Mouse (Mus musculus) liver, adult 2 months (tissue): ENCODE results near the gene Slc48a1. TPM values are rescaled to one million over a fixed set of nuclear protein-coding genes. Genes with fewer than 3 reads are reported as not detected.

Source experiments
- DNase-seq: peaks from one replicate; pipeline ENCODE4 v3.0.0-alpha.2; 2011; ENCODE audit warnings: low read depth, low spot score; ENCODE audit errors: extremely low read depth
- H3K27ac ChIP-seq: fragments of 200-500 bp; replicated peaks from 2 replicates; pipeline ENCODE4 v1.5.1; 2012; ENCODE audit warnings: low read depth, mild to moderate bottlenecking, control low read depth, inconsistent platforms, low read length; ENCODE audit not compliant: insufficient read depth
- H3K27me3 ChIP-seq: fragments of 200-500 bp; 2 replicates; pipeline ENCODE4 v1.6.1; 2012; ENCODE audit warnings: mild to moderate bottlenecking, moderate library complexity, low read length, inconsistent platforms; ENCODE audit not compliant: control insufficient read depth, insufficient read depth
- H3K36me3 ChIP-seq: fragments of 200-500 bp; 2 replicates; pipeline ENCODE4 v1.6.1; 2012; ENCODE audit warnings: low read length, inconsistent platforms; ENCODE audit not compliant: control insufficient read depth, insufficient read depth
- H3K4me1 ChIP-seq: fragments of 200-500 bp; 2 replicates; pipeline ENCODE4 v1.6.1; 2011; ENCODE audit warnings: low read length; ENCODE audit not compliant: control insufficient read depth, insufficient read depth
- H3K4me3 ChIP-seq: fragments of 200-500 bp; 2 replicates; pipeline ENCODE4 v1.5.1; 2011; ENCODE audit warnings: low read depth, mild to moderate bottlenecking, control low read depth, low read length, moderate library complexity; ENCODE audit not compliant: insufficient read depth
- H3K79me2 ChIP-seq: fragments of 200-500 bp; 2 replicates; pipeline ENCODE4 v1.6.1; 2012; ENCODE audit warnings: inconsistent platforms, mild to moderate bottlenecking, low read length, moderate library complexity; ENCODE audit not compliant: control insufficient read depth, insufficient read depth
- H3K9ac ChIP-seq: fragments of 200-500 bp; 2 replicates; pipeline ENCODE4 v1.6.1; 2012; ENCODE audit warnings: low read depth, mild to moderate bottlenecking, control low read depth, inconsistent platforms, low read length
- CTCF ChIP-seq: fragments of 200-500 bp; IDR thresholded peaks from 2 replicates; pipeline ENCODE4 v1.5.1; 2011; ENCODE audit warnings: low read depth, low read length, control low read depth
- POLR2A ChIP-seq: fragments of 200-500 bp; IDR thresholded peaks from 2 replicates; pipeline ENCODE4 v1.6.1; 2011; ENCODE audit warnings: low read length, control low read depth; ENCODE audit not compliant: insufficient read depth; ENCODE audit errors: extremely low read depth
- WGBS: fragments of 180-500 bp; shearing (Covaris S2); methylation state at CpG from one replicate; pipeline ENCODE4 v1.1.7; 2018; 5-methylcytosine and 5-hydroxymethylcytosine counted together
- polyA plus RNA-seq: library from polyadenylated mRNA; depleted of rRNA; stranded (reverse); fragments of >200 nt; gene quantifications from 2 replicates; pipeline ENCODE4 v1.2.3, GENCODE M21; 2012
- total RNA-seq: library from RNA; depleted of rRNA; stranded (reverse); fragments of >200 nt; gene quantifications from 2 replicates; pipeline ENCODE4 v1.2.3, GENCODE M21; 2014

The Slc48a1 gene
- total and polyA plus RNA-seq, 2 experiments, result 15.2 to 54.9 TPM

DNA sequence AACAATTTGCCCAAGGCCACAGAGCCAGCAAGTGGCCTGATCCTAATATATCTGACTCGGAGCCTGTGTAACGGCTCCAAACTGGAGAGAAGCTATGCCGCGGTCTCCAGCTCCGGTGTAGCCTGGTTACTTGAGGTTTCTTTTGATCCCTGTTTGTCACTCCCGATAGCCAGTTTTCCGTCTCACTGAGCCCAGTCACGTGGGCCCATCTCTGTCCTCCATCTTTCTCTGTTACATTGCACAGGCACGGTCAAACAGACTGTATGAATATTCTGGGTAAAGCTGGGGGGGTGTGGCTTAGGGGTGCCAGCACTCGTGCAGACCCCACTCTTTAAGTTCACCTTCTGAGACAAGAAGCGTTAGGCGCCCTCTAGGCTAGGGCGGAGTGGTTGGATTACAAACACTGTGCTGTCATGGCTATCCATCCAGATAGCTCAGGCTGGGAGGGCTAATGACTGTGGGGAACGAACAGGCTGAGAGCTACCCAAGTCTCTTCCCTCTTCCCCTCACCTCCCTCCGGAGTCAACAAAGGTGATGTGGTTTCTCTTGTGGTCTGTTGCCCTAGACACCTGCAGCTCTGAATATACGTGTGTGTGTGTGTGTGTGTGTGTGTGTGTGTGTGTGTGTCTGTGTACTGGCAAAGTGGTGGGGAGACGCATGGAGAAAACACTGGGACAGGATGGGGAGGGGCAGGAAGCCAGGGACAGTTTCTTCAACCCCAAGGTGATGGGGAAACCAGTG lies 58.0 kb downstream of the Slc48a1 start:
- peaks cover 8% of the 10 kb centered on the region for H3K4me1 ChIP-seq
- no peak overlapping the region for H3K4me3 ChIP-seq
- H3K36me3 ChIP-seq, result no peaks in the 10 kb centered on the region
- no peaks in the 10 kb centered on the region for H3K27me3 ChIP-seq
- DNase-seq, result no peak
- no peak overlapping the region; the same call in 1 of the 2 replicates for H3K27ac ChIP-seq
- TF ChIP-seq CTCF (no peak), POLR2A (no peak)
- H3K79me2 ChIP-seq, result no peaks in the 10 kb centered on the region
- H3K9ac ChIP-seq, result no peak overlapping the region
- 62% methylated on average over 17 of the region's 17 CpGs for WGBS

GRCm38 (mm10) chr15:97836894-97837247 lies 58.6 kb downstream of the Slc48a1 start:
- Histone ChIP-seq H3K4me3 (no peak overlapping the region), H3K4me1 (peaks cover 8% of the 10 kb centered on the region), H3K9ac (no peak overlapping the region), H3K27ac (no peak overlapping the region; the same call in 1 of the 2 replicates), H3K79me2 (no peaks in the 10 kb centered on the region), H3K27me3 (no peaks in the 10 kb centered on the region), H3K36me3 (no peaks in the 10 kb centered on the region)
- no peak for DNase-seq
- 56% methylated on average over 8 of the region's 8 CpGs for WGBS
- TF ChIP-seq POLR2A (no peak), CTCF (no peak)

DNA sequence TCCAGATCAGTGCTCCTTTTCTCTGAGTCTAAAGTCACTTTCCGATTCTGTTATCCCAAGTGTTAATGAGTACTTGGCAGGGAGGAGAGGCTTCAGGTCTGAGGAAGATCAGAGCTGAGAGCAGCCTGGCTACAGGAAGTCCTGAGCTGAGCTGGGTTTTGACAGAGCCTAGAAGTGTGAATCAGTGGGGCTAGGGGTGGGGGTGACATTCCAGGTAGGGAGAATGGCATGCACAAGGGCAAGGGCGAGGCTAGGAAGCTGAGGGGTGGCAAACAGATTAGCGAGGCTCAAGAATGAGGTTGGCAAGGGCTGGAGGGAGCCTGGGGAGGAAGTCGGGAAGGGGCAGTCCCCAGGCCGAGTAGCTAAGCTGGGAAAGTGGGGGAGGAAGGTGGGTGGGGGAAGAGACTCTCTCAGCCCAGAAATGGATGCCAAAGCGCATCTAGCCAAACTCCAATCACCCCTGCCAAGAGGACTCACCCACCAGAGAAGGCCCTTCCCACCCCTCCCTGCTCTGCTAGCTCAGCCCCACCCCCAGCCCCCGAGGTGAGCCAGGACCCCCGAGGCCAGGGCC lies 59.3 kb downstream of the Slc48a1 start:
- Histone ChIP-seq H3K4me3 (no peak overlapping the region), H3K36me3 (no peaks in the 10 kb centered on the region), H3K27me3 (no peaks in the 10 kb centered on the region), H3K9ac (no peak overlapping the region), H3K79me2 (no peaks in the 10 kb centered on the region), H3K4me1 (peaks cover 8% of the 10 kb centered on the region), H3K27ac (0 out of 2 replicates have a peak overlapping the region, but pooled peaks have one; percentile 2)
- TF ChIP-seq CTCF, result no peak
- DNase-seq, result no peak
- 22% methylated on average over 8 of the region's 8 CpGs for WGBS

DNA sequence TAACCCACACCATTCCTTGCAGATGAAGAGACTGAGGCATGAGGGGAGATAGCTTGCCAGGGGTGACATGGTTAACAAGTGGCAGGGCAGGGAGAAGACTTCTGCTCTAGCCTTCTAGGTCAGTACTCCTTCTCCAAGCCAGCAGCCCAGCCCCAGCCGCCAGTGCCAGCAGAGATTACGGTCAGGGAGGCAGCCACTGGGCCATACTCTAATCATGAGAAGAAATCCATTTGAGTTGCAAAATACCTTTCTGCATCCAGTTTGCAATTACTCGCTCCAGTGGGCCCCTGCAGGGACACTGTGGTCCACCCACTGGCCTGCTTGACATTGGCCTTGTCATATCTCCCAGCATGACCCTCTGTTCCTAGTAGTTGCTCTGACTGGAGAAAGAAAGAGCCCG lies 60.1 kb downstream of the Slc48a1 start:
- no peaks in the 10 kb centered on the region for H3K79me2 ChIP-seq
- WGBS, result 86% methylated on average over 4 of the region's 4 CpGs
- H3K36me3 ChIP-seq, result no peaks in the 10 kb centered on the region
- H3K9ac ChIP-seq, result no peak overlapping the region
- H3K4me1 ChIP-seq, result peaks cover 8% of the 10 kb centered on the region
- no peak for DNase-seq
- no peak for TF ChIP-seq CTCF
- TF ChIP-seq POLR2A, result no peak
- no peak overlapping the region for H3K4me3 ChIP-seq
- no peaks in the 10 kb centered on the region for H3K27me3 ChIP-seq
- H3K27ac ChIP-seq, result no peak overlapping the region

GRCm38 (mm10) chr15:97839012-97839411 lies 60.7 kb downstream of the Slc48a1 start:
- 91% methylated on average over 2 of the region's 2 CpGs for WGBS
- Histone ChIP-seq H3K79me2 (no peaks in the 10 kb centered on the region), H3K4me1 (peaks cover 8% of the 10 kb centered on the region), H3K27me3 (no peaks in the 10 kb centered on the region), H3K4me3 (no peak overlapping the region), H3K9ac (no peak overlapping the region), H3K36me3 (no peaks in the 10 kb centered on the region), H3K27ac (no peak overlapping the region)
- no peak for DNase-seq
- TF ChIP-seq POLR2A, result no peak
- no peak for TF ChIP-seq CTCF

DNA sequence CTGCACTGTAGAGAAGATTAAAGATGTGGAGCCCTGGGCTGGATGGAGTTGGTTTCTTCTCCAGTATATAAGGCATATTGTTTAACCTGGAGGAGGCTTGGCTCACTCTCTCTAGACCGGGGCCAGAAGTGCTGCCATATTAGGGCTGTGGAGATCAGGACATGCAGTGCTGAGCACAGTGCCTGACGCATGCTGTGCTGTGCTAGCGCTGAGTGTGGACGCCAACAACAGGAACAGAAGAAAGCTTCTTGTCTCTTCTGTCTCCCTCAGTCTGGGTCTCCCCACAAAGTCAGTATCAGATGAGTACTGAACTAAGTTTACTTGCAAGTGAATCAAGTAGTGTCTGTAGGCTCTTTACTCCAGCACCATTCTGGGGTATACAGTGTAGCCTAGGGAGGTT lies 61.2 kb downstream of the Slc48a1 start:
- Histone ChIP-seq H3K79me2 (no peaks in the 10 kb centered on the region), H3K36me3 (no peaks in the 10 kb centered on the region), H3K9ac (no peak overlapping the region), H3K27me3 (no peaks in the 10 kb centered on the region), H3K4me1 (peaks cover 8% of the 10 kb centered on the region), H3K27ac (no peak overlapping the region), H3K4me3 (no peak overlapping the region)
- TF ChIP-seq CTCF, result no peak
- no peak for TF ChIP-seq POLR2A
- WGBS, result 91% methylated on average over 4 of the region's 4 CpGs
- no peak for DNase-seq
